Mouse (Mus musculus): Measurements from ENCODE around the gene Gm11559. TPM values are rescaled to one million over a fixed set of nuclear protein-coding genes. Genes with fewer than 3 reads are reported as not detected.
"Not testable (repeated sequence)": the region's sequence is repeated elsewhere in the genome, so short reads cannot be mapped to it uniquely, and the experiment has no call there.

The Gm11559 gene
- polyA plus RNA-seq, 1 experiment from 2014 or later: not detected

DNA sequence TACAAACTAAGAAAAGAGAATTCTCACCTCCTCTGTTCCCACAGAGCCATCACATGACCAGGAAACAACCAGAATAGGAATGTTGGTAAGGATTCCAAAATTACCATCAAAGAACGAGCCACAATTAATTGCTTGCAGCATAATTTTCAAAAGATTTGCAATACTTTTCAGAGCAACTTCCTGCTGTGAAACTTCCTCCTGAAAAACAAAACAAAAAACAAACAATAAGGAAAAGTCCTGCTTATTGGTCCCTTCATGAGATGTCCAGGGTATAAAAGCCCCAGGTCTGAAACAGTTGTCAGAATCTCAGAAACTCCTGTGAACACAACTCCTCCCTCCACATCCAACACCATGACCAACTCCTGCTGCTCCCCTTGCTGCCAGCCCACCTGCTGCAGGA lies 8.8 kb downstream of the Gm11559 start, which contains the start of gene Krtap9-1:
Gene Krtap9-1 (plus strand): TSS at position 301 of the 400 bp plus-strand sequence.
- H3K27me3 ChIP-seq (ENCODE audit: control insufficient read depth, insufficient read depth, low read length); H3K36me3 ChIP-seq (ENCODE audit: control insufficient read depth, insufficient read depth, low read length); H3K9me3 ChIP-seq (replicated peaks; ENCODE audit: control insufficient read depth, low read length); H3K27ac ChIP-seq (ENCODE audit: low read depth, low read length); ATAC-seq (replicated peaks; ENCODE audit: insufficient number of reproducible peaks, low FRiP score, low TSS enrichment); H3K4me1 ChIP-seq (ENCODE audit: control insufficient read depth, insufficient read depth, low read length); H3K4me3 ChIP-seq (ENCODE audit: low read depth, low read length); H3K4me2 ChIP-seq; H3K9ac ChIP-seq (ENCODE audit: low read depth, low read length): not testable (repeated sequence)
- WGBS (ENCODE audit: insufficient replicate concordance): 74% methylated on average over 1 of the region's 1 CpGs

DNA sequence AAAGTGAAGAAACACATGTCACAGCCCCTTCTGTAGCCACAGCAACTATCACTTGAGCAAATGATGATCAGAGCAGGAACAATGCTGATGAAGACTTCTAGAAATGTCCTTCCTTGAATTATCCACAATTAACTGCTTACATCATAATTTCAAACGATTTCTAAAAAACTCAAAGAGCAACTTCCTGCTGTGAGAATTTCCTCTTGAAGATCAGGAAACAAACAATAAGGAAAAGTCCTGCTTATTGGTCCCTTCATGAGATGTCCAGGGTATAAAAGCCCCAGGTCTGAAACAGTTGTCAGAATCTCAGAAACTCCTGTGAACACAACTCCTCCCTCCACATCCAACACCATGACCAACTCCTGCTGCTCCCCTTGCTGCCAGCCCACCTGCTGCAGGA lies 14.6 kb downstream of the Gm11559 start, which contains the start of gene Gm11567:
Gene Gm11567 (plus strand): TSS at position 301 of the 400 bp plus-strand sequence.
- not testable (repeated sequence) for H3K36me3 ChIP-seq (ENCODE audit: control insufficient read depth, insufficient read depth, low read length); H3K9ac ChIP-seq (ENCODE audit: low read depth, low read length); H3K4me3 ChIP-seq (ENCODE audit: low read depth, low read length); H3K9me3 ChIP-seq (replicated peaks; ENCODE audit: control insufficient read depth, low read length); H3K4me2 ChIP-seq; H3K4me1 ChIP-seq (ENCODE audit: control insufficient read depth, insufficient read depth, low read length); ATAC-seq (replicated peaks; ENCODE audit: insufficient number of reproducible peaks, low FRiP score, low TSS enrichment); H3K27me3 ChIP-seq (ENCODE audit: control insufficient read depth, insufficient read depth, low read length); H3K27ac ChIP-seq (ENCODE audit: low read depth, low read length)
- WGBS (ENCODE audit: insufficient replicate concordance): 47% methylated on average over 1 of the region's 1 CpGs

DNA sequence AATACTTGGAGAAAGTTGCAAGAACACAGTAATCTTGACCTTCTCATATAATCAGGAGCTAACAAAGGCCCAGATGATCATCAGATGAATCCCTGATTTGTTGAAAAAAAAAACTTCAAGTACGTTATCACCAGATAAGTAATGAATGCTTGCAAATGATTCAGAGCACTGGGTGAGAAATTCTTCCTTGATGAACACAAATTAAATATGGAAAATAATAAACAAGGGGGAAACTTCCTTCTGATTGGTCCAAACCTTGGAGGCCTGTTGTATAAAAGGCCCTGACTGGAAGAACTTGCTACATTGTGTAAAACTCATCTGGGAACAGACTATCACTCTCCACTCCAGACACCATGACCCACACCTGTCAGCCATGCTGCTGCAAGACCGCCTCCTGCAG lies 43.3 kb downstream of the Gm11559 start, which contains the start of gene Krtap31-1:
Gene Krtap31-1 (plus strand): TSS at position 301 of the 400 bp plus-strand sequence.
- Histone ChIP-seq H3K9ac (ENCODE audit: low read depth, low read length) (no peak within 1 kb of the TSS), H3K27me3 (ENCODE audit: control insufficient read depth, insufficient read depth, low read length) (no peaks in the 10 kb centered on the region), H3K4me1 (ENCODE audit: control insufficient read depth, insufficient read depth, low read length) (no peaks in the 10 kb centered on the region), H3K27ac (ENCODE audit: low read depth, low read length) (no peak within 1 kb of the TSS), H3K4me2 (no peak within 1 kb of the TSS), H3K36me3 (ENCODE audit: control insufficient read depth, insufficient read depth, low read length) (no peaks in the 10 kb centered on the region), H3K9me3 (replicated peaks; ENCODE audit: control insufficient read depth, low read length) (no peaks in the 10 kb centered on the region), H3K4me3 (ENCODE audit: low read depth, low read length) (no peak within 1 kb of the TSS)
- WGBS (ENCODE audit: insufficient replicate concordance): 67% methylated on average over 2 of the region's 2 CpGs
- no peak for ATAC-seq (replicated peaks; ENCODE audit: insufficient number of reproducible peaks, low FRiP score, low TSS enrichment)

DNA sequence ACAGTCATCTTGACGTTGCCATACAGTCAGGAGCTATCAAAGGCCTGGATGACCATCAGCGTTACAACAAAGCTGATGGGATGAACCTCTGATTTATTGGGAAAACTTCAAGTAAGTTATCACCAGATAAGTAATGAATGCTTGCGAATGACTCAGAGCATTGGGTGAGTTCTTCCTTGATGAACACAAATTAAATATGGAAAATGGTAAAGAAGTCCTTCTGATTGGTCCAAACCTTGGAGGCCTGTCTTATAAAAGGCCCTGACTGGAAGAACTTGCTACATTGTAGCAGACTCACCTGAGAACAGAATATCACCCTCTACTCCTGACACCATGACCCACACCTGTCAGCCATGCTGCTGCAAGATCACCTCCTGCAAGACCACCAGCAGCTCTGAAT lies 50.2 kb downstream of the Gm11559 start, which contains the start of gene Gm11565:
Gene Gm11565 (plus strand): TSS at position 301 of the 400 bp plus-strand sequence.
- H3K27me3 ChIP-seq (ENCODE audit: control insufficient read depth, insufficient read depth, low read length): no peaks in the 10 kb centered on the region
- H3K9ac ChIP-seq (ENCODE audit: low read depth, low read length): no peak within 1 kb of the TSS
- H3K4me3 ChIP-seq (ENCODE audit: low read depth, low read length): no peak within 1 kb of the TSS
- no peaks in the 10 kb centered on the region for H3K36me3 ChIP-seq (ENCODE audit: control insufficient read depth, insufficient read depth, low read length)
- WGBS (ENCODE audit: insufficient replicate concordance): 77% methylated on average over 3 of the region's 3 CpGs
- H3K4me2 ChIP-seq: no peak within 1 kb of the TSS
- no peaks in the 10 kb centered on the region for H3K9me3 ChIP-seq (replicated peaks; ENCODE audit: control insufficient read depth, low read length)
- H3K4me1 ChIP-seq (ENCODE audit: control insufficient read depth, insufficient read depth, low read length): no peaks in the 10 kb centered on the region
- no peak within 1 kb of the TSS for H3K27ac ChIP-seq (ENCODE audit: low read depth, low read length)
- ATAC-seq (replicated peaks; ENCODE audit: insufficient number of reproducible peaks, low FRiP score, low TSS enrichment): no peak

Other genes with a start within 250 kb of the Gm11559 start
- gene Krtap2-4, start 249.6 kb upstream of the Gm11559 start, polyA plus RNA-seq (2014; fragmentation: Nextera tagmentation; extraction: Ambion mirVana): not detected in 2 replicates
- gene Gm11562, start 244.0 kb upstream of the Gm11559 start, polyA plus RNA-seq (2014; fragmentation: Nextera tagmentation; extraction: Ambion mirVana): not detected in 2 replicates
- not detected in 2 replicates for gene Krtap4-1, start 236.2 kb upstream of the Gm11559 start, polyA plus RNA-seq (2014; fragmentation: Nextera tagmentation; extraction: Ambion mirVana)
- not detected in 2 replicates for gene Krtap4-2, start 229.4 kb upstream of the Gm11559 start, polyA plus RNA-seq (2014; fragmentation: Nextera tagmentation; extraction: Ambion mirVana)
- not detected in 2 replicates for gene Krtap4-7, start 220.4 kb upstream of the Gm11559 start, polyA plus RNA-seq (2014; fragmentation: Nextera tagmentation; extraction: Ambion mirVana)
- not detected in 2 replicates for gene Gm11555, start 214.2 kb upstream of the Gm11559 start, polyA plus RNA-seq (2014; fragmentation: Nextera tagmentation; extraction: Ambion mirVana)
- gene Gm11563, start 205.5 kb upstream of the Gm11559 start, polyA plus RNA-seq (2014; fragmentation: Nextera tagmentation; extraction: Ambion mirVana): not detected in 2 replicates
- gene Krtap4-6, start 198.5 kb upstream of the Gm11559 start, polyA plus RNA-seq (2014; fragmentation: Nextera tagmentation; extraction: Ambion mirVana): not detected in 2 replicates
- gene Gm14190, start 173.7 kb upstream of the Gm11559 start, polyA plus RNA-seq (2014; fragmentation: Nextera tagmentation; extraction: Ambion mirVana): not detected in 2 replicates
- not detected in 2 replicates for gene Gm14180, start 130.2 kb upstream of the Gm11559 start, polyA plus RNA-seq (2014; fragmentation: Nextera tagmentation; extraction: Ambion mirVana)
- not detected in 2 replicates for gene Gm11595, start 91.6 kb upstream of the Gm11559 start, polyA plus RNA-seq (2014; fragmentation: Nextera tagmentation; extraction: Ambion mirVana)
- gene Krtap4-8, start 83.8 kb upstream of the Gm11559 start, polyA plus RNA-seq (2014; fragmentation: Nextera tagmentation; extraction: Ambion mirVana): not detected in 2 replicates
- not detected in 2 replicates for gene Krtap4-9, start 79.3 kb upstream of the Gm11559 start, polyA plus RNA-seq (2014; fragmentation: Nextera tagmentation; extraction: Ambion mirVana)
- not detected in 2 replicates for gene Gm11596, start 71.0 kb upstream of the Gm11559 start, polyA plus RNA-seq (2014; fragmentation: Nextera tagmentation; extraction: Ambion mirVana)
- gene Gm11569, start 65.5 kb upstream of the Gm11559 start, polyA plus RNA-seq (2014; fragmentation: Nextera tagmentation; extraction: Ambion mirVana): not detected in 2 replicates
- gene Gm11554, start 60.0 kb upstream of the Gm11559 start, polyA plus RNA-seq (2014; fragmentation: Nextera tagmentation; extraction: Ambion mirVana): not detected in 2 replicates
- not detected in 2 replicates for gene Krtap4-13, start 54.6 kb upstream of the Gm11559 start, polyA plus RNA-seq (2014; fragmentation: Nextera tagmentation; extraction: Ambion mirVana)
- gene Gm11564, start 48.8 kb upstream of the Gm11559 start, polyA plus RNA-seq (2014; fragmentation: Nextera tagmentation; extraction: Ambion mirVana): not detected in 2 replicates
- gene 2300003K06Rik, start 26.4 kb upstream of the Gm11559 start, polyA plus RNA-seq (2014; fragmentation: Nextera tagmentation; extraction: Ambion mirVana): not detected in 2 replicates
- not detected in 2 replicates for gene Krtap4-16, start 12.9 kb upstream of the Gm11559 start, polyA plus RNA-seq (2014; fragmentation: Nextera tagmentation; extraction: Ambion mirVana)
- gene Gm11568, start 6.6 kb upstream of the Gm11559 start, polyA plus RNA-seq (2014; fragmentation: Nextera tagmentation; extraction: Ambion mirVana): not detected in 2 replicates
- not detected in 2 replicates for gene Krtap9-1, start 8.9 kb downstream of the Gm11559 start, polyA plus RNA-seq (2014; fragmentation: Nextera tagmentation; extraction: Ambion mirVana)
- gene Gm11567, start 14.7 kb downstream of the Gm11559 start, polyA plus RNA-seq (2014; fragmentation: Nextera tagmentation; extraction: Ambion mirVana): not detected in 2 replicates
- not detected in 2 replicates for gene Krtap31-1, start 43.4 kb downstream of the Gm11559 start, polyA plus RNA-seq (2014; fragmentation: Nextera tagmentation; extraction: Ambion mirVana)
- gene Gm11565, start 50.3 kb downstream of the Gm11559 start, polyA plus RNA-seq (2014; fragmentation: Nextera tagmentation; extraction: Ambion mirVana): not detected in 2 replicates
- gene Krtap31-2, start 71.8 kb downstream of the Gm11559 start, polyA plus RNA-seq (2014; fragmentation: Nextera tagmentation; extraction: Ambion mirVana): not detected in 2 replicates
- gene Krtap9-5, start 84.0 kb downstream of the Gm11559 start, polyA plus RNA-seq (2014; fragmentation: Nextera tagmentation; extraction: Ambion mirVana): not detected in 2 replicates
- gene Krtap29-1, start 114.6 kb downstream of the Gm11559 start, polyA plus RNA-seq (2014; fragmentation: Nextera tagmentation; extraction: Ambion mirVana): not detected in 2 replicates
- not detected in 2 replicates for gene Krtap16-1, start 122.1 kb downstream of the Gm11559 start, polyA plus RNA-seq (2014; fragmentation: Nextera tagmentation; extraction: Ambion mirVana)
- gene Krtap17-1, start 129.5 kb downstream of the Gm11559 start, polyA plus RNA-seq (2014; fragmentation: Nextera tagmentation; extraction: Ambion mirVana): not detected in 2 replicates
- gene Krt33a, start 151.7 kb downstream of the Gm11559 start, polyA plus RNA-seq (2014; fragmentation: Nextera tagmentation; extraction: Ambion mirVana): not detected in 2 replicates
- not detected in 2 replicates for gene Krt33b, start 165.4 kb downstream of the Gm11559 start, polyA plus RNA-seq (2014; fragmentation: Nextera tagmentation; extraction: Ambion mirVana)
- gene Krt34, start 177.1 kb downstream of the Gm11559 start, polyA plus RNA-seq (2014; fragmentation: Nextera tagmentation; extraction: Ambion mirVana): not detected in 2 replicates
- gene Krt31, start 186.1 kb downstream of the Gm11559 start, polyA plus RNA-seq (2014; fragmentation: Nextera tagmentation; extraction: Ambion mirVana): not detected in 2 replicates
- not detected in 2 replicates for gene Krt32, start 223.8 kb downstream of the Gm11559 start, polyA plus RNA-seq (2014; fragmentation: Nextera tagmentation; extraction: Ambion mirVana)
- not detected in 2 replicates for gene Krt35, start 231.8 kb downstream of the Gm11559 start, polyA plus RNA-seq (2014; fragmentation: Nextera tagmentation; extraction: Ambion mirVana)
- gene Krt36, start 241.2 kb downstream of the Gm11559 start, polyA plus RNA-seq (2014; fragmentation: Nextera tagmentation; extraction: Ambion mirVana): not detected in 2 replicates